Mouse (Mus musculus) urinary bladder, postnatal 4 days (tissue): ENCODE measurements around the gene Myo1e.

Source experiments
- DNase-seq, 2 experiments: peaks; one replicate each; pipeline ENCODE4 v3.0.0; 2021 to 2022; ENCODE audit warnings: low spot score in 2 of 2

Gene Myo1e

DNA sequence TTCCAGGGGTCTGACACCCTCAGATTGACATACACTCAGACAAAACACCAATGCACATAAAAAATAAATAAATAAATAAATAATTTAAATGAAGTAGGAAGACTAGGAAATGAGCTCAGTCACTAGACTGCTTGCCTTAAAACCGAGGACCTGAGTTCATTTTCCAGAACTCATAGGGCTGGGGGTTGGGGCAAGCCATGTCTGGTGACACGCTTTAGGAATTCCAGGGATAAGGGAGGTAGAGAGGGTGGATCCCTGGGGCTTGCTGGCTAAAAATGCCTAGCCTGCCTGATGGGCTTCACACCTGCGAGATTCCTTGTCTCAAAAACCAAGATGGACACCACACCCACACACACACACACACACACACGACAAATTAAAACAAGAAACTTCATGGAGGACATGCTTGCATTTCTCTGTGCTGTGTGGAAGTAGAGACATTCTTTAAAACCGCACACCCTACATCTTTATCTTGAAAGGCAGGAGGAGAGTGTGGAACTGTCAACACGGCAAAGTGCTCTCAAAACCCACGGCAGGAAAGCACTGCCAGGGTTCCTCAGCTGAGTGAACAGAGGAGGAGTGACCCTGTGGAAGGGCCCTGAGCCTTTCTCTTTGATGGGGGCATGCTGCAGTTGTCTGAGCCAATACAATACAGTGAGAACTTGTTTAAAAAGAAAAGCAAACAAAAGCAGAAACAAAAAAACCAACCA lies 13.5 kb downstream of the Myo1e start:
- no peak for DNase-seq

DNA sequence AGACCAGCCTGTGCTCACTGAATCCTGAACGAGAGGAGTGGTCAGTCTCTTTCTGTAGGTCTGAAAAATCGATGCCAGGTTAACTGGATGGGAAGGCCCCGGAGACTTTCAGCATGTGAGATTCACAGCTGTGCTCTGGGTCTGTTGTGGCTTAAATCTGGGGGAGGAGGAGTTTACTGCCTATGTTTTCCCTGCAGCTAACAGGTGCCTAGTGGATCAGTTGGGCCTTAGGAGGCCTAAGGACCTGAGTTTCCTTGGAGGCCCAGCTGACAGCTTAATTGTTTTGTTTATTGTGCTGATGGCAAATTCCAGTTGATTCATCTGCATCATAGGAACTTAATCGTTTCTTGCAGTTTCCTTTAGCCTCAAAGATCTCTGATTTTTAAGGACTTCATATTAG lies 16.0 kb downstream of the Myo1e start:
- no peak for DNase-seq

- no peak for DNase-seq
Measured at GRCm38 (mm10) chr9:70224046-70224445, 16.9 kb downstream of the Myo1e start.

DNA sequence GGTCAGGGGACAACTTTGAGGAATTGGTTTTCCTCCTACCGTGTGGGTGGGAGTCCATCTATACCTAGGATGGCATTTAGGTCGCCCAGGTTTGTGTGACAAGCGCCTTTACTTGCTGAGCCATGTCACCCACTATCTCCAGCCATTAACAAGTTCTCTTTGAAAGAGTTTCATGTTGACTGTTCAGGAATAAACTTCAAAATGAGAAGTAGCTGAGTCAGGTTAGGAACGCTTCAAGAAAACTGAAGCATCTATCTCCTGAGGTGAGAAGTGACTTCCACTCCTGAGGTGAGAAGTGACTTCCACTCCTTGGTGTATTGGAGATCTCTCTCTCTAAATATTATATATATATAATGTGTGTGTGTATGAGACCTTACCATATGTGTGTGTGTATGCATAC lies 19.2 kb downstream of the Myo1e start:
- DNase-seq = no peak

GRCm38 (mm10) chr9:70229823-70230222 lies 22.7 kb downstream of the Myo1e start:
- DNase-seq = no peak

GRCm38 (mm10) chr9:70232044-70233010 lies 25.2 kb downstream of the Myo1e start:
- no peak for DNase-seq

- DNase-seq = no peak
Measured at GRCm38 (mm10) chr9:70237136-70237535, 30.0 kb downstream of the Myo1e start.

DNA sequence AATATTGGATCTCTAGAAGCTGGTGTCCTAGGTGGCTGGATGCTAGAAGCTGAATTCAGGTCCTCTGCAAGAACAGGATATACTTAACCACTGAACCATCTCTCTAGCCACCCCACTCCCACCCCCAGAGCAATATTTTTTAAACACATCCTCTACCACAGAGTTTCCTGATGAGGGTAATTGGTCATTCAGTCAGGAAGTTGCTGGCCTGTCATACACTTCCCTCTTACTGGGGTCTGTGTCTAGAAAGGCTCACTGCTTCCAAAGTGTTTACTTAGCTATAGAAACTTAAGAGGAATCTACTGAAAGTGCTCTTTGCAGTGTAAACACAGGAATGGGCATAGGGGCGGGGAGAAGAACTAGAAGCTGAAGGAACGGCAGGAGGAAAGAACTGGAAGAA lies 30.4 kb downstream of the Myo1e start:
- no peak for DNase-seq

DNA sequence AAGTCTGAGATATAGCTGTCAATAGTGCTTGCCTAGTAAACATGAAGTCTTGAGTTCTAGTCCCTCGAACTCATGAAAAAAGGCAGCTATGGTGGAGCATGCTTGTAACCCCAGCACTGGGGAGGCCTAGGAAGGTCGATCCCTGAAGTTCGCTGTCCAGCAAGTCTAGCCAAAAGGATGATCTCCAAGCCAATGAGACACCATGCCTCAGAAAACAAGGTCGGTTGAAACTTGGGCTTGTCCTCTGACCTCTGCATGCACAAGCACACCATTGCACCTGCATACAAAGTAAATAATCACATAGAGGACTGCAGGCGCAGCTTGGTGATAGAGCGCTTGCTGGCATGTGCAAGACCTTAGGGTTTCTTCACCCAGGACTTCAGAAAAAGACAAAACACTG lies 31.2 kb downstream of the Myo1e start:
- DNase-seq = no peak

GRCm38 (mm10) chr9:70239229-70239628 lies 32.1 kb downstream of the Myo1e start:
- no peak for DNase-seq

GRCm38 (mm10) chr9:70240703-70241410 lies 33.7 kb downstream of the Myo1e start:
- no peak for DNase-seq

GRCm38 (mm10) chr9:70241411-70241961 lies 34.3 kb downstream of the Myo1e start:
- DNase-seq = no peak

DNA sequence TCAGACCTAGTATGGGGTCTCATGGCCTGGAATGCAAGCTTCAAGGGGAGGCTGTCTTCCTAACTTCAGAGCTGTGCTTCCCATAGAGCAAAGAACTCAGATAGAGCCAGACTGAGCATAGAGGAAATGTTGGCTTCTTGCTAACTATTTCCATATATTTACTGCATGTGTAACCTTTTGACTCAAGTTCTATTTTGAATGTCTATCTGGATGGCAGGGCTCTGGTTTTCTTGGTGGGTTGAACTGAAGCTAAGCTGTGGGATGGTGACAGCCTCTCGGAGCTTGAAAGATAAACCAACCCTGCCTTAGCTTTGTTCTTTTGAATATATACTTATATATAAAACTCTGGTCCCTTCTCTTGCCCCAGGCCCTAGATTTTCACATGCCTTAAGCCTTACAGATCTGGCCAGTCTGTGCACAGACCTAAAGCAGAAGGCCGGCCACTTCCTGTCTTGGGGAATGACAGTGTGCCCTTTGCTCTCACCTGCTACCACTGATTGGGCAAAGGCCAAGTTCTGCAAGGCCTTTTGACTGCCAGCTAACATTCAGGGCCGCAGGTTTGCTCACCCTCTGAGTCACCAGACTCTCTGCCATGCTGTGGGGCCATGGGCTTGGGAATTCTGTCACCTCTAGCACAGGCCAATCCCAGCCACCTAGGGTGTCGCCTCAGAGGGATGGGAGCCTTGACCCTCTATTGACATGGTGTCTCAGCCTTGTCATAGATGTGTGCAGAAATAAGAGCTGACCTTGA lies 35.1 kb downstream of the Myo1e start:
- no peak for DNase-seq

GRCm38 (mm10) chr9:70243241-70243640 lies 36.1 kb downstream of the Myo1e start:
- DNase-seq = no peak

DNA sequence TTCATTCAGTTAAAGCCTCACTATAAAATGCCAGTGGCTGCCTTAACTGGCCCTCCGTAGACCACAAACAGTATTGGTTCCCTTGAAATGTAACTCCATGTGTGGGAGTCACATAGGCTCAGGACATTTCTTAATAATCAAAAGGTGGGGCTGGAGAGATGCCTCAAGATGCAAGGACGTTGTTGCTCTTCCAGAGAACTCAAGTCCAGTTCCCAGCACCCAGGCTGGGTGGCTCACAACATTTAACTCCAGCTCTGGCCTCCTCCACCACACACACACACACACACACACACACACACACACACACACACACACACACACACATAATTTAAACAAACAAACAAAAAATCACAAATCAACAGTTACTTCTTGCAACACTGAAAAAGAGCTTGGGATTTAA lies 36.6 kb downstream of the Myo1e start:
- DNase-seq = no peak

DNA sequence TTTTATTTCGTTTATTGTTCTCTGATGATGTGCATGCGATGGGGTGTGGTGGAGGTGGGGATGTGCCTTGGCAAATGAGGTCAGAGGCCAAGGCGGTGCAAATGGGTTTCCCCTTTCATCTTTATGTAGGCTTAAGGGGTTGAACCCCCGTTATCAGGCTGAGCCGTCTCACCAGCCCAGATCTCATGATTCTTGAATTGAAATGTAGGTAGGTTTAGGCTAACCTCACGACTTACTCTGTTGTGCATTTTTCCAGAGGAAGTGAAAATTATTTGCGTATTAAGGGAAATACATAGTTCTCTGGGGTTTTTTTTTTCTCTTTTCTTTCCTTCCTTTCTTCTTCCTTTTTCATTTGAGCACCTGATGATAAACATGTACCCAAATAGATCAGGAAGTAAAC lies 37.0 kb downstream of the Myo1e start:
- DNase-seq = no peak

- DNase-seq = no peak
Measured at GRCm38 (mm10) chr9:70245040-70245439, 37.9 kb downstream of the Myo1e start.

DNA sequence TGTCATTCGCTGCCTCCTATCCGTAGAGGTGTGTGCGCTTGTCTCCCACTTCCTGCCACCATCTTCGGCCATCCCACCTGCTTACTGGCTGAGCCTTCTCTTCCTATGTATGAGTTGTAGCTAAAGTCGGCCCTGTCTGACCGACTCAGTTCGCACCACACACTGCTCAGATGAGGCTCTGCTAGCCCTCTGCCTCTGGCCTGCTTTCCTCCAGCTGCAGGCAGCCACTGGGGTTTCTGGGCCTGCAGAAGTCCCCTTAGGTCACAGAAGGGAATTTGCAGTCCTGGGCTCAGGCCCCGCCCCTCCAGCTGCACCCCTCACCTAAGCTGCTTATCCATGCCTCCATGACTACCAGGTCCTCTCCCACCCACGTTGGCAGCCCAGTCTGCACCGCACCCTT lies 39.3 kb downstream of the Myo1e start:
- no peak for DNase-seq

- DNase-seq = no peak
Measured at GRCm38 (mm10) chr9:70248046-70248445, 40.9 kb downstream of the Myo1e start.

DNA sequence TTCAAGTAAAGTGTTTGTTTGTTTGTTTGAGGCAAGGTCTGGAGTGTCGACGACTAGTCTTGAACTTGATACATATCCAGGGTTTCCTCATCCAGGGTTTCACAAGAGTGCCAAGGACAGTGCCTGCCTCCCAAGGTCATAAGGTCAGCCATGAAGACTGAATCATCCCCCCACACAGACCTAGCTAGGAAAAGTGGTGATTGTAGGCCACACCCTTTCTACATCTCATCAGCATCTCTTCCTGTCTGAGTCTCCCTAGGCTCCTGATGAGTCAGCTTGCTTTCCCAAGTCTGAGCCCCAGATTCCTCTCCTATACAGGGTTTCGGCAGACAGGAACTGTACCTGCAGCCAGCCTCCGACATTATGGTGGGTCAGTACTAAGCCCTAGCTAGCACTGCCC lies 41.7 kb downstream of the Myo1e start:
- no peak for DNase-seq
